Mouse (Mus musculus): ENCODE measurements around the gene Aff3. TPM values are rescaled to one million over a fixed set of nuclear protein-coding genes. Genes with fewer than 3 reads are reported as not detected.

Gene Aff3
- polyA plus RNA-seq, 1 experiment from 2014 or later = 12.7 TPM

DNA sequence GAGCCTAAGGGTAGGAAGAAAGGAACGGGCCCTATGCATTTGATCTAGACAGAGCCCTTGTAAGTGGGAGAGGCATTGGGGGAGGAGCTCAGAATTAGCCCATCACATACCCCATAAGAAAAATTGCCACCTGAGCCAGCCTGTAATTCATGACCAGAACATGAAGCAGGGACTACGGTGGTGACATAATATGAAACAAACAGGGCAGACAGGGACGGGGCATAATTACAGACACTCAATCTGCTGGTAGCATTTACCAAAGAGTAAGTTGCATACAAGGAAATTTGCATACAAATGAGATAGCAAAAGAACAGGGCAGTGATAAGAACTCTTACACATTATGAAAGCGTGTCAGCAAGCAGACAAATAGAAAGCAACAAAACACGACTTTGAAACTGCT lies 6.3 kb upstream of the Aff3 start:
- no peaks in the 10 kb centered on the region for H3K36me3 ChIP-seq

DNA sequence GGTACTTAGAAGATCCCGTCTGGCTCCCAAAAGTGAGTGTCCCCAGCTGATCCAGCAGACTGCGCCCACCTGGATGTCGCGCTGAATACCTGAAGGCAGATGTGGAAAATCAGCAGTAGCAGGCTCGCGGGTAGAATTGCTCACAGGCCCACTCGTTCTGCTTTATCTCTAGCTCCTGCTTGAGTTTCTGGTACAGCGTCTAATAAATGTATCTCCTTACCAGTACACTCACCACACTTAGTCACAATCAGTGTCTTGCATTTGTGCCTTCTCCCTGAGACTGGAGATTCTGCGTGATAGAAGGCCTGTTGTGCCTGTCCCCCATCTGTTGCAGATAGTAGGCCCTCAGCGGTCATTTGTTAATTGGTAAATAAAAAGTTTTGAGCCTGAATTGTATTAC lies 3.6 kb upstream of the Aff3 start:
- Histone ChIP-seq H3K4me1 (replicated peaks) (no peaks in the 10 kb centered on the region; the same call in 1 of the 2 replicates), H3K27ac (no peak overlapping the region), H3K27me3 (no peaks in the 10 kb centered on the region), H3K9me3 (no peaks in the 10 kb centered on the region), H3K9ac (replicated peaks) (no peak overlapping the region), H3K4me3 (replicated peaks) (no peak overlapping the region), H3K4me2 (replicated peaks) (no peak overlapping the region), H3K36me3 (no peaks in the 10 kb centered on the region)
- 94% methylated on average over 10 of the region's 10 CpGs for WGBS
- no peak for ATAC-seq

More for the DNA sequence above, 6.3 kb upstream of the Aff3 start:
- Histone ChIP-seq H3K9ac (replicated peaks) (no peak overlapping the region), H3K27me3 (no peaks in the 10 kb centered on the region), H3K4me3 (replicated peaks) (no peak overlapping the region), H3K9me3 (no peaks in the 10 kb centered on the region; the same call in 1 of the 2 replicates), H3K27ac (no peak overlapping the region), H3K4me2 (replicated peaks) (no peak overlapping the region), H3K4me1 (replicated peaks) (no peaks in the 10 kb centered on the region; the same call in 1 of the 2 replicates)
- 60% methylated on average over 5 of the region's 5 CpGs for WGBS
- ATAC-seq = no peak

DNA sequence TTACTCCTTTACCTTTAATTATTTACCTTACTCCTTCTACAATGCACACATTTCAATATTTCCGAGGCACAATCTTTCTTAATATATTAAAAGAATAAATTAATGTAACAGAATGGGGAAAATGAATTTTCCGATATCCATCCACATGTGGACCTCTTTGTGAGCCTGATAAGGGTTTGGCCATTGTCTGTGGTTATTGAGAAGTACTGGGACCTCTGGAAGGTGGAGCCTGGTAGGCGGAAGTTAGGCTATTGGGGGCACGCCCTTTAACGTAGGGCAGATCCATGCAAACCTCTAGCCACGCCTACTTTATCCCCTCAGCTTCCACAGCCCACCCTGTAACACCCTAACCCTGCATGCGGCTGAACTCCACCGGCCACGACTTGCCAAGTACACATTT lies 3.1 kb upstream of the Aff3 start:
- 83% methylated on average over 9 of the region's 9 CpGs for WGBS
- no peak overlapping the region for H3K4me3 ChIP-seq (replicated peaks)

GRCm38 (mm10) chr1:38666766-38667118 lies 2.0 kb upstream of the Aff3 start:
- Histone ChIP-seq H3K4me1 (replicated peaks) (no peaks in the 10 kb centered on the region; the same call in 1 of the 2 replicates), H3K9ac (replicated peaks) (no peak overlapping the region), H3K27ac (no peak overlapping the region), H3K36me3 (no peaks in the 10 kb centered on the region), H3K4me3 (replicated peaks) (no peak overlapping the region), H3K4me2 (replicated peaks) (no peak overlapping the region), H3K9me3 (no peaks in the 10 kb centered on the region), H3K27me3 (no peaks in the 10 kb centered on the region)
- no peak for ATAC-seq
- 84% methylated on average over 10 of the region's 10 CpGs for WGBS

More for the DNA sequence above, 3.1 kb upstream of the Aff3 start:
- Histone ChIP-seq H3K9me3 (no peaks in the 10 kb centered on the region), H3K36me3 (no peaks in the 10 kb centered on the region), H3K4me1 (replicated peaks) (no peaks in the 10 kb centered on the region; the same call in 1 of the 2 replicates), H3K9ac (replicated peaks) (no peak overlapping the region), H3K27me3 (no peaks in the 10 kb centered on the region), H3K27ac (no peak overlapping the region), H3K4me2 (replicated peaks) (no peak overlapping the region)
- no peak for ATAC-seq

- Histone ChIP-seq H3K27me3 (no peaks in the 10 kb centered on the region), H3K4me2 (replicated peaks) (no peak overlapping the region), H3K4me3 (replicated peaks) (no peak overlapping the region), H3K4me1 (replicated peaks) (no peaks in the 10 kb centered on the region; the same call in 1 of the 2 replicates), H3K9ac (replicated peaks) (no peak overlapping the region), H3K36me3 (no peaks in the 10 kb centered on the region), H3K9me3 (no peaks in the 10 kb centered on the region), H3K27ac (no peak overlapping the region)
- no peak for ATAC-seq
- 85% methylated on average over 5 of the region's 5 CpGs for WGBS
Measured at GRCm38 (mm10) chr1:38666111-38666765, 1.5 kb upstream of the Aff3 start.

DNA sequence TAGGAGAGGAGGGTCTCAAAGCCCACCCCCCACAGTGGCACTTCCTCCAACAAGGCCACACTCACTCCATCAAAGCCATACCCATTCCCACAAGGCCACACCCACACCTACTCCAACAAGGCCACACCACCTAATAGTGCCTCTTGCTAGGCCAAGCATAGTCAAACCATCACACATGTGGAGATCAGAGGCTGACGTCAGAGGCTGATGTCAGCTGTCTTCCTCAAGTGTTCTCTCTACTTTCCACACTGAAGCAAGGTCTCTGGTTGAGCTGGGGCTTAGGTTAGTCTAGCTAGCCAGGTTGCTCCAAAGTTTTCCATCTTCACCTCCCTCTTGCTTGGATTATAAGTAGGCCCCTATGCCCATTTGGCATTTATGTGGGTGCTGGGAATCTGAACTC lies 856 bp upstream of the Aff3 start:
- Histone ChIP-seq H3K9me3 (no peaks in the 10 kb centered on the region), H3K4me2 (replicated peaks) (no peak overlapping the region), H3K9ac (replicated peaks) (no peak overlapping the region), H3K27me3 (no peaks in the 10 kb centered on the region), H3K4me1 (replicated peaks) (no peaks in the 10 kb centered on the region), H3K36me3 (no peaks in the 10 kb centered on the region), H3K27ac (no peak overlapping the region), H3K4me3 (replicated peaks) (no peak overlapping the region)
- no peak for ATAC-seq
- WGBS = 86% methylated on average over 1 of the region's 1 CpGs

- Histone ChIP-seq H3K9ac (replicated peaks) (no peak overlapping the region), H3K27ac (no peak overlapping the region), H3K27me3 (no peaks in the 10 kb centered on the region), H3K4me2 (replicated peaks) (no peak overlapping the region), H3K4me1 (replicated peaks) (no peaks in the 10 kb centered on the region), H3K36me3 (no peaks in the 10 kb centered on the region), H3K9me3 (no peaks in the 10 kb centered on the region), H3K4me3 (replicated peaks) (no peak overlapping the region)
- ATAC-seq = no peak
- 94% methylated on average over 4 of the region's 4 CpGs for WGBS
Measured at GRCm38 (mm10) chr1:38664261-38664660, 494 bp downstream of the Aff3 start.

DNA sequence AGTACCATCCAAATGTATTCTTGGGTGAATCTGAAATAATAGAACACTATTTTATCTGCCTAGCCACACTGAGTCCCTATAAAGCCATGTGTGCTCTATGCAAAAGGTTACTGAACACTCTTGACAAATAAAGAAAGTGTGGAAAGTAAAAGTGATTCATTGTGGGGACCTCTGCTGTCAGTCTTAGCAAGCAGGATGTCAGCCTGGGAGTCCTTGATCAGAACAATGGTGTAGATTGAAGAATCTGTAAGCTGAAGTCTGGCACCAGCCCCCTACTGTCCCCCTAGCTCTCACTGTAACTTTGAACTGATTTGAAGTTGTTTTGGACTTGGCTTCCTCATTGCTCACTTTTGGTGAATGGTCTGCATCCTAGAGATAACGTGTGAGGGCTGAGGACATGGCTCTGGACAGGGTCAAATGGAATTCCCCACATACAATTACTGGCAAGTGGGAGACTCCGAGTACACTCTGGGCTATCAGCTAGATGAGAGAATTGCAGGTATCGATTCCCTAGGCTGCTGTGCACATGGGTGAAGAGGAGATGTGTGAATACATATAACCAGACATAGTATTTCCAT lies 2.0 kb downstream of the Aff3 start:
- no peak overlapping the region for H3K9ac ChIP-seq (replicated peaks)
- no peak overlapping the region for H3K4me3 ChIP-seq (replicated peaks)
- H3K27ac ChIP-seq = no peak overlapping the region
- no peaks in the 10 kb centered on the region for H3K36me3 ChIP-seq
- H3K4me2 ChIP-seq (replicated peaks) = no peak overlapping the region
- 88% methylated on average over 3 of the region's 3 CpGs for WGBS
- H3K4me1 ChIP-seq (replicated peaks) = no peaks in the 10 kb centered on the region
- no peaks in the 10 kb centered on the region for H3K27me3 ChIP-seq
- no peak for ATAC-seq
- H3K9me3 ChIP-seq = no peaks in the 10 kb centered on the region

- ATAC-seq = no peak
- H3K9me3 ChIP-seq = no peaks in the 10 kb centered on the region
- H3K27me3 ChIP-seq = no peaks in the 10 kb centered on the region
- H3K4me2 ChIP-seq (replicated peaks) = no peak overlapping the region
- H3K27ac ChIP-seq = no peak overlapping the region
- no peak overlapping the region for H3K9ac ChIP-seq (replicated peaks)
- H3K36me3 ChIP-seq = no peaks in the 10 kb centered on the region
- no peaks in the 10 kb centered on the region for H3K4me1 ChIP-seq (replicated peaks)
- WGBS = 85% methylated on average over 4 of the region's 4 CpGs
- no peak overlapping the region for H3K4me3 ChIP-seq (replicated peaks)
Measured at GRCm38 (mm10) chr1:38658933-38659553, 5.7 kb downstream of the Aff3 start.

DNA sequence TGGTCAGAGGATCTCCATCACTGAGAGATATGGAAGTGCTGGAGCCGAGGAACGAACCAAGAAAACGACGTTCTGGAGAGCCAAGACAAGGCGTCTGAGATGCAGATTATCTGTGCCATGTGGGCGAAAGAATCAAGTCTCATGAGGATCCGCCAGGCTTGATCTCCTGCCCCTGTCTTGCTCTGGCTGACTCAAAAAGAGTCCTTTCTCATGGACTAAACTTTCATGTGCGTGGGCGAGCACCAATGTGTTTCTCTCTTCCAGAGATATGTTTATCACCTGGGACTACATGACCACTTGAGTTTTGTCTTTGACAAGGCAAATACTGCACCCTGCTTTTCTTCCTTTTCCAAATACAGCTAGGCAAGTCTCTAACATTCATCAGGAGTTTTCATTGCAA lies 6.4 kb downstream of the Aff3 start:
- no peak overlapping the region for H3K27ac ChIP-seq
- H3K4me2 ChIP-seq (replicated peaks) = no peak overlapping the region
- H3K9me3 ChIP-seq = no peaks in the 10 kb centered on the region
- no peak overlapping the region for H3K4me3 ChIP-seq (replicated peaks)
- no peak overlapping the region for H3K9ac ChIP-seq (replicated peaks)
- H3K36me3 ChIP-seq = no peaks in the 10 kb centered on the region
- ATAC-seq = no peak
- H3K27me3 ChIP-seq = no peaks in the 10 kb centered on the region
- H3K4me1 ChIP-seq (replicated peaks) = no peaks in the 10 kb centered on the region
- WGBS = 91% methylated on average over 9 of the region's 9 CpGs

- H3K4me1 ChIP-seq (replicated peaks) = no peaks in the 10 kb centered on the region
- no peak overlapping the region for H3K9ac ChIP-seq (replicated peaks)
- H3K4me2 ChIP-seq (replicated peaks) = no peak overlapping the region
- H3K9me3 ChIP-seq = no peaks in the 10 kb centered on the region
- no peak overlapping the region for H3K27ac ChIP-seq
- H3K36me3 ChIP-seq = no peaks in the 10 kb centered on the region
- no peak overlapping the region for H3K4me3 ChIP-seq (replicated peaks)
- no peak for ATAC-seq
- no peaks in the 10 kb centered on the region for H3K27me3 ChIP-seq
- WGBS = 83% methylated on average over 7 of the region's 7 CpGs
Measured at GRCm38 (mm10) chr1:38657606-38658005, 7.1 kb downstream of the Aff3 start.

DNA sequence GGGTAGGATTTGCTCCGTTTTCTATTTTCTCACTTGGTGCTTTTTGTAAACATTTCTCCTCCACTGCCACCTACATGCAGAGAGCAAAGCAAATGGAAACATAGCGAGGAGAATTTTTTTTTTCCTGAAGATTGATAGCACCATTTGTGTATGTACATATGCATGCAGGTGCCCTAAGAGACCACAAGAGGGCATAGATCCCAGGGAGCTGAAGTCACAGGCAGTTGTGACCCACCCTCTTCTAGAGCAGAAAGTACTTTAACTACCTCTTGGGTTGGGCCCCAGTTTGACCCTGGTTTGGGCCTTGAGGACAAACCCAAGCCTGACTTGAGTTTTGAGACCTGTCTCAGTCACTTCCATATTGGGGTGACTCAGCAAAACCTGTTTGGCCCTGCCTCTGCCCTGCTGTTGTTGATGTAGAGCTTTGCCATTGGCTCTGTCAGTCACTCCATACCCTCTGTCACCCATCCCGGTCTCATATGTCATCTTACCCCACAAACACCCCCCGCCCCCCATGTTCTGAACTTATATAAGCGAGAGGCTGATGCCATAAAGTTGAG lies 9.7 kb downstream of the Aff3 start:
- H3K9me3 ChIP-seq = no peaks in the 10 kb centered on the region
- H3K4me2 ChIP-seq (replicated peaks) = no peak overlapping the region
- ATAC-seq = no peak
- H3K4me1 ChIP-seq (replicated peaks) = no peaks in the 10 kb centered on the region
- WGBS = 95% methylated on average over 5 of the region's 5 CpGs
- no peaks in the 10 kb centered on the region for H3K36me3 ChIP-seq
- H3K27me3 ChIP-seq = no peaks in the 10 kb centered on the region
- H3K4me3 ChIP-seq (replicated peaks) = no peak overlapping the region
- no peak overlapping the region for H3K9ac ChIP-seq (replicated peaks)
- H3K27ac ChIP-seq = no peak overlapping the region

Data from midbrain, embryonic 13.5 days (tissue).